Mouse (Mus musculus): ENCODE results near the gene Bdh1. TPM values are rescaled to one million over a fixed set of nuclear protein-coding genes. Genes with fewer than 3 reads are reported as not detected.

Gene Bdh1
- polyA plus RNA-seq, 1 experiment = 197 TPM

GRCm38 (mm10) chr16:31493991-31494390, 71.9 kb downstream of the Bdh1 start:
- WGBS = 49% methylated on average over 6 of the region's 6 CpGs
- Histone ChIP-seq H3K4me3 (ENCODE audit: insufficient read depth, low read depth, low read length) (no peak overlapping the region), H3K4me1 (ENCODE audit: control insufficient read depth, insufficient read depth, low read length) (0 out of 2 replicates have a peak, but pooled peaks cover 2% of the 10 kb centered on the region), H3K27me3 (replicated peaks; ENCODE audit: control insufficient read depth, insufficient read depth, low read length) (no peaks in the 10 kb centered on the region), H3K36me3 (ENCODE audit: control insufficient read depth, insufficient read depth, low read length) (no peaks in the 10 kb centered on the region), H3K27ac (ENCODE audit: insufficient read depth, low read depth, low read length) (no peak overlapping the region)
- TF ChIP-seq CTCF (conservative IDR thresholded peaks at IDR 0.05; ENCODE audit: insufficient read depth, insufficient read length, low read depth, low read length) = no peak
- TF ChIP-seq POLR2A (IDR thresholded peaks at IDR 0.05; ENCODE audit: low read depth, low read length) = no peak
- DNase-seq = peak; percentile 48

- DNase-seq = no peak
- H3K27ac ChIP-seq (ENCODE audit: insufficient read depth, low read depth, low read length) = no peak overlapping the region
- H3K4me3 ChIP-seq (ENCODE audit: insufficient read depth, low read depth, low read length) = no peak overlapping the region
Measured at GRCm38 (mm10) chr16:31495356-31495755, 73.3 kb downstream of the Bdh1 start.

GRCm38 (mm10) chr16:31495769-31496168, 73.7 kb downstream of the Bdh1 start:
- H3K27ac ChIP-seq (ENCODE audit: insufficient read depth, low read depth, low read length) = no peak overlapping the region
- H3K27me3 ChIP-seq (replicated peaks; ENCODE audit: control insufficient read depth, insufficient read depth, low read length) = no peaks in the 10 kb centered on the region
- H3K4me3 ChIP-seq (ENCODE audit: insufficient read depth, low read depth, low read length) = no peak overlapping the region
- 95% methylated on average over 9 of the region's 9 CpGs for WGBS
- no peak for TF ChIP-seq POLR2A (IDR thresholded peaks at IDR 0.05; ENCODE audit: low read depth, low read length)
- no peak for TF ChIP-seq CTCF (conservative IDR thresholded peaks at IDR 0.05; ENCODE audit: insufficient read depth, insufficient read length, low read depth, low read length)
- H3K4me1 ChIP-seq (ENCODE audit: control insufficient read depth, insufficient read depth, low read length) = 0 out of 2 replicates have a peak, but pooled peaks cover 2% of the 10 kb centered on the region
- H3K36me3 ChIP-seq (ENCODE audit: control insufficient read depth, insufficient read depth, low read length) = no peaks in the 10 kb centered on the region
- no peak for DNase-seq

More at GRCm38 (mm10) chr16:31495356-31495755, 73.3 kb downstream of the Bdh1 start:
- TF ChIP-seq CTCF (conservative IDR thresholded peaks at IDR 0.05; ENCODE audit: insufficient read depth, insufficient read length, low read depth, low read length) = no peak
- TF ChIP-seq POLR2A (IDR thresholded peaks at IDR 0.05; ENCODE audit: low read depth, low read length) = no peak
- Histone ChIP-seq H3K27me3 (replicated peaks; ENCODE audit: control insufficient read depth, insufficient read depth, low read length) (no peaks in the 10 kb centered on the region), H3K36me3 (ENCODE audit: control insufficient read depth, insufficient read depth, low read length) (no peaks in the 10 kb centered on the region), H3K4me1 (ENCODE audit: control insufficient read depth, insufficient read depth, low read length) (0 out of 2 replicates have a peak, but pooled peaks cover 2% of the 10 kb centered on the region)
- 82% methylated on average over 7 of the region's 7 CpGs for WGBS

- WGBS = 87% methylated on average over 4 of the region's 4 CpGs
Measured at GRCm38 (mm10) chr16:31498336-31498735, 76.3 kb downstream of the Bdh1 start.

GRCm38 (mm10) chr16:31499021-31499420, 76.9 kb downstream of the Bdh1 start:
- Histone ChIP-seq H3K4me3 (ENCODE audit: insufficient read depth, low read depth, low read length) (no peak overlapping the region), H3K27ac (ENCODE audit: insufficient read depth, low read depth, low read length) (no peak overlapping the region), H3K27me3 (replicated peaks; ENCODE audit: control insufficient read depth, insufficient read depth, low read length) (no peaks in the 10 kb centered on the region), H3K36me3 (ENCODE audit: control insufficient read depth, insufficient read depth, low read length) (no peaks in the 10 kb centered on the region), H3K4me1 (ENCODE audit: control insufficient read depth, insufficient read depth, low read length) (no peaks in the 10 kb centered on the region)
- no peak for TF ChIP-seq CTCF (conservative IDR thresholded peaks at IDR 0.05; ENCODE audit: insufficient read depth, insufficient read length, low read depth, low read length)
- TF ChIP-seq POLR2A (IDR thresholded peaks at IDR 0.05; ENCODE audit: low read depth, low read length) = no peak
- DNase-seq = no peak
- WGBS = 95% methylated on average over 6 of the region's 6 CpGs

More at GRCm38 (mm10) chr16:31498336-31498735, 76.3 kb downstream of the Bdh1 start:
- Histone ChIP-seq H3K4me3 (ENCODE audit: insufficient read depth, low read depth, low read length) (no peak overlapping the region), H3K27me3 (replicated peaks; ENCODE audit: control insufficient read depth, insufficient read depth, low read length) (no peaks in the 10 kb centered on the region), H3K27ac (ENCODE audit: insufficient read depth, low read depth, low read length) (no peak overlapping the region), H3K36me3 (ENCODE audit: control insufficient read depth, insufficient read depth, low read length) (no peaks in the 10 kb centered on the region), H3K4me1 (ENCODE audit: control insufficient read depth, insufficient read depth, low read length) (0 out of 2 replicates have a peak, but pooled peaks cover 2% of the 10 kb centered on the region)
- no peak for DNase-seq
- TF ChIP-seq POLR2A (IDR thresholded peaks at IDR 0.05; ENCODE audit: low read depth, low read length) (no peak), CTCF (conservative IDR thresholded peaks at IDR 0.05; ENCODE audit: insufficient read depth, insufficient read length, low read depth, low read length) (no peak)

GRCm38 (mm10) chr16:31499681-31500310, 77.7 kb downstream of the Bdh1 start:
- 85% methylated on average over 11 of the region's 11 CpGs for WGBS
- Histone ChIP-seq H3K4me3 (ENCODE audit: insufficient read depth, low read depth, low read length) (no peak overlapping the region), H3K27ac (ENCODE audit: insufficient read depth, low read depth, low read length) (no peak overlapping the region), H3K27me3 (replicated peaks; ENCODE audit: control insufficient read depth, insufficient read depth, low read length) (no peaks in the 10 kb centered on the region), H3K36me3 (ENCODE audit: control insufficient read depth, insufficient read depth, low read length) (no peaks in the 10 kb centered on the region), H3K4me1 (ENCODE audit: control insufficient read depth, insufficient read depth, low read length) (no peaks in the 10 kb centered on the region)
- TF ChIP-seq CTCF (conservative IDR thresholded peaks at IDR 0.05; ENCODE audit: insufficient read depth, insufficient read length, low read depth, low read length) (no peak), POLR2A (IDR thresholded peaks at IDR 0.05; ENCODE audit: low read depth, low read length) (no peak)
- DNase-seq = no peak

- Histone ChIP-seq H3K4me1 (ENCODE audit: control insufficient read depth, insufficient read depth, low read length) (no peaks in the 10 kb centered on the region), H3K36me3 (ENCODE audit: control insufficient read depth, insufficient read depth, low read length) (no peaks in the 10 kb centered on the region), H3K27me3 (replicated peaks; ENCODE audit: control insufficient read depth, insufficient read depth, low read length) (no peaks in the 10 kb centered on the region), H3K27ac (ENCODE audit: insufficient read depth, low read depth, low read length) (no peak overlapping the region), H3K4me3 (ENCODE audit: insufficient read depth, low read depth, low read length) (no peak overlapping the region)
- TF ChIP-seq POLR2A (IDR thresholded peaks at IDR 0.05; ENCODE audit: low read depth, low read length) (no peak), CTCF (conservative IDR thresholded peaks at IDR 0.05; ENCODE audit: insufficient read depth, insufficient read length, low read depth, low read length) (no peak)
- DNase-seq = no peak
- 88% methylated on average over 3 of the region's 3 CpGs for WGBS
Measured at GRCm38 (mm10) chr16:31500532-31500931, 78.5 kb downstream of the Bdh1 start.

Measured in kidney, adult 2 months (tissue).